Mouse (Mus musculus) heart, embryonic 16.5 days (tissue): ENCODE results near the gene Tgif2. TPM values are rescaled to one million over a fixed set of nuclear protein-coding genes. Genes with fewer than 3 reads are reported as not detected.
"Not testable (repeated sequence)": the region's sequence is repeated elsewhere in the genome, so short reads cannot be mapped to it uniquely, and the experiment has no call there.

Source experiments
- ATAC-seq: fragments of 200-750 bp; cut with Nextera tagmentation; replicated peaks from 2 replicates; pipeline ENCODE4 v1.8.0; 2017; ENCODE audit warnings: moderate number of reproducible peaks; ENCODE audit not compliant: insufficient read depth, low FRiP score; ENCODE audit errors: extremely low read depth
- H3K27ac ChIP-seq: fragments of 300-500 bp; sonication (generic); 2 replicates; pipeline ENCODE4 v1.5.1; 2014; ENCODE audit warnings: mild to moderate bottlenecking, low read length, control low read depth, moderate library complexity
- H3K27me3 ChIP-seq: fragments of 300-500 bp; sonication (generic); 2 replicates; pipeline ENCODE4 v1.6.1; 2014; ENCODE audit warnings: low read length, mixed read lengths; ENCODE audit not compliant: control insufficient read depth, insufficient read depth
- H3K36me3 ChIP-seq: fragments of 300-500 bp; sonication (generic); 2 replicates; pipeline ENCODE4 v1.6.1; 2014; ENCODE audit not compliant: control insufficient read depth, insufficient read depth
- H3K4me1 ChIP-seq: fragments of 300-500 bp; sonication (generic); 2 replicates; pipeline ENCODE4 v1.6.1; 2014; ENCODE audit warnings: low read length, mixed read lengths; ENCODE audit not compliant: control insufficient read depth, insufficient read depth
- H3K4me2 ChIP-seq: fragments of 300-500 bp; sonication (generic); 2 replicates; pipeline ENCODE4 v1.6.1; 2014; ENCODE audit warnings: low read depth, mild to moderate bottlenecking, control low read depth, low read length
- H3K4me3 ChIP-seq: fragments of 300-500 bp; sonication (generic); 2 replicates; pipeline ENCODE4 v1.5.1; 2014; ENCODE audit warnings: mild to moderate bottlenecking, control low read depth, low read length
- H3K9ac ChIP-seq: fragments of 300-500 bp; sonication (generic); 2 replicates; pipeline ENCODE4 v1.6.1; 2014; ENCODE audit warnings: low read length, control low read depth
- H3K9me3 ChIP-seq: fragments of 300-500 bp; sonication (generic); replicated peaks from 2 replicates; pipeline ENCODE4 v1.6.1; 2016; ENCODE audit warnings: low read length; ENCODE audit not compliant: control insufficient read depth
- WGBS: fragments of 180-500 bp; shearing (Covaris S2); extraction: QIAGEN DNeasy Blood & Tissue Kit; methylation state at CpG from one replicate; pipeline ENCODE4 v1.1.7; 2014; 5-methylcytosine and 5-hydroxymethylcytosine counted together
- polyA plus RNA-seq: library from polyadenylated mRNA; unstranded; fragments of >200 nt; fragmentation: Nextera tagmentation; extraction: Ambion mirVana; gene quantifications from 2 replicates; pipeline ENCODE4 v1.2.1, GENCODE M21; 2015

Gene Tgif2
- polyA plus RNA-seq, 1 experiment from 2014 or later, result 28.9 TPM

GRCm38 (mm10) chr2:156810716-156811115, 29.1 kb upstream of the Tgif2 start:
- no peaks in the 10 kb centered on the region for H3K9me3 ChIP-seq
- peaks cover 4% of the 10 kb centered on the region; the same call in 1 of the 2 replicates for H3K4me1 ChIP-seq
- H3K4me3 ChIP-seq, result no peak overlapping the region
- WGBS, result 96% methylated on average over 10 of the region's 10 CpGs
- no peak overlapping the region for H3K4me2 ChIP-seq
- no peak overlapping the region for H3K9ac ChIP-seq
- no peaks in the 10 kb centered on the region for H3K36me3 ChIP-seq
- H3K27me3 ChIP-seq, result peaks cover 2% of the 10 kb centered on the region; the same call in 1 of the 2 replicates
- no peak for ATAC-seq
- H3K27ac ChIP-seq, result no peak overlapping the region

- Histone ChIP-seq H3K27me3 (peaks cover 2% of the 10 kb centered on the region; the same call in 1 of the 2 replicates), H3K9me3 (no peaks in the 10 kb centered on the region), H3K4me1 (peaks cover 4% of the 10 kb centered on the region; the same call in 1 of the 2 replicates), H3K4me3 (no peak overlapping the region), H3K4me2 (no peak overlapping the region), H3K36me3 (no peaks in the 10 kb centered on the region), H3K9ac (no peak overlapping the region), H3K27ac (no peak overlapping the region)
- WGBS, result 59% methylated on average over 5 of the region's 5 CpGs
- no peak for ATAC-seq
Observed at GRCm38 (mm10) chr2:156811556-156811955, 28.3 kb upstream of the Tgif2 start.

- no peaks in the 10 kb centered on the region for H3K9me3 ChIP-seq
- peak; percentile 70 for ATAC-seq
- 22% methylated on average over 8 of the region's 8 CpGs for WGBS
- H3K4me3 ChIP-seq, result no peak overlapping the region
- peaks cover 4% of the 10 kb centered on the region; the same call in 1 of the 2 replicates for H3K4me1 ChIP-seq
- no peaks in the 10 kb centered on the region for H3K27me3 ChIP-seq
- H3K27ac ChIP-seq, result peak overlapping the region; percentile 72
- H3K36me3 ChIP-seq, result no peaks in the 10 kb centered on the region
- 0 out of 2 replicates have a peak overlapping the region, but pooled peaks have one; percentile 2 for H3K9ac ChIP-seq
- no peak overlapping the region for H3K4me2 ChIP-seq
Observed at GRCm38 (mm10) chr2:156814344-156814801, 25.4 kb upstream of the Tgif2 start.

- Histone ChIP-seq H3K4me3 (no peak overlapping the region), H3K4me1 (peaks cover 4% of the 10 kb centered on the region; the same call in 1 of the 2 replicates), H3K4me2 (no peak overlapping the region), H3K27me3 (no peaks in the 10 kb centered on the region), H3K27ac (peak overlapping the region; percentile 72), H3K9ac (no peak overlapping the region), H3K36me3 (no peaks in the 10 kb centered on the region), H3K9me3 (no peaks in the 10 kb centered on the region)
- 30% methylated on average over 5 of the region's 5 CpGs for WGBS
- no peak; the same call in 1 of the 2 replicates for ATAC-seq
Observed at GRCm38 (mm10) chr2:156814893-156815292, 24.9 kb upstream of the Tgif2 start.

GRCm38 (mm10) chr2:156815412-156815811, 24.4 kb upstream of the Tgif2 start:
- Histone ChIP-seq H3K4me2 (no peak overlapping the region), H3K9me3 (no peaks in the 10 kb centered on the region), H3K9ac (no peak overlapping the region), H3K4me3 (no peak overlapping the region), H3K36me3 (no peaks in the 10 kb centered on the region), H3K27me3 (no peaks in the 10 kb centered on the region), H3K27ac (no peak overlapping the region), H3K4me1 (peaks cover 4% of the 10 kb centered on the region; the same call in 1 of the 2 replicates)
- 64% methylated on average over 3 of the region's 3 CpGs for WGBS
- ATAC-seq, result no peak

GRCm38 (mm10) chr2:156816116-156816515, 23.7 kb upstream of the Tgif2 start:
- Histone ChIP-seq H3K9ac (no peak overlapping the region), H3K4me3 (no peak overlapping the region), H3K36me3 (no peaks in the 10 kb centered on the region), H3K4me1 (peaks cover 4% of the 10 kb centered on the region; the same call in 1 of the 2 replicates), H3K9me3 (no peaks in the 10 kb centered on the region), H3K27ac (no peak overlapping the region), H3K27me3 (no peaks in the 10 kb centered on the region), H3K4me2 (no peak overlapping the region)
- ATAC-seq, result no peak
- 56% methylated on average over 1 of the region's 1 CpGs for WGBS

GRCm38 (mm10) chr2:156825128-156825527, 14.7 kb upstream of the Tgif2 start:
- H3K4me3 ChIP-seq, H3K4me2 ChIP-seq, H3K27ac ChIP-seq, H3K36me3 ChIP-seq, H3K9me3 ChIP-seq, H3K4me1 ChIP-seq, H3K27me3 ChIP-seq, H3K9ac ChIP-seq, ATAC-seq: not testable (repeated sequence)
- WGBS, result 78% methylated on average over 6 of the region's 6 CpGs

- Histone ChIP-seq H3K9ac (no peak overlapping the region), H3K9me3 (peaks cover 26% of the 10 kb centered on the region), H3K27me3 (no peaks in the 10 kb centered on the region), H3K4me3 (no peak overlapping the region), H3K4me2 (no peak overlapping the region), H3K27ac (no peak overlapping the region), H3K4me1 (peaks cover 6% of the 10 kb centered on the region; the same call in 1 of the 2 replicates), H3K36me3 (peaks cover 51% of the 10 kb centered on the region)
- ATAC-seq, result no peak
- 94% methylated on average over 11 of the region's 11 CpGs for WGBS
Observed at GRCm38 (mm10) chr2:156834336-156834735, 5.5 kb upstream of the Tgif2 start.

GRCm38 (mm10) chr2:156838839-156839238, 968 bp upstream of the Tgif2 start:
- Histone ChIP-seq H3K27me3 (no peaks in the 10 kb centered on the region), H3K4me3 (peak overlapping the region; percentile 91), H3K9ac (no peak overlapping the region), H3K9me3 (no peaks in the 10 kb centered on the region), H3K36me3 (peaks cover 21% of the 10 kb centered on the region), H3K4me1 (peaks cover 29% of the 10 kb centered on the region), H3K27ac (peak overlapping the region; percentile 97; the same call in 1 of the 2 replicates), H3K4me2 (peak overlapping the region; percentile 91)
- 67% methylated on average over 6 of the region's 6 CpGs for WGBS
- ATAC-seq, result no peak
